Mouse (Mus musculus): Measurements from ENCODE around the gene Enho. TPM values are rescaled to one million over a fixed set of nuclear protein-coding genes. Genes with fewer than 3 reads are reported as not detected.

Enho gene
- polyA plus RNA-seq, 1 experiment from 2014 or later, result 50.6 TPM

- H3K27me3 ChIP-seq, result peaks cover 16% of the 10 kb centered on the region
- ATAC-seq, result peak; percentile 36; the same call in 1 of the 2 replicates
- no peak overlapping the region for H3K4me3 ChIP-seq
- peaks cover 51% of the 10 kb centered on the region for H3K4me1 ChIP-seq
- peak overlapping the region; percentile 52 for H3K9ac ChIP-seq
- H3K36me3 ChIP-seq (ENCODE audit: poor library complexity, severe bottlenecking), result no peaks in the 10 kb centered on the region
- H3K27ac ChIP-seq, result peak overlapping the region; percentile 71
- 7% methylated on average over 8 of the region's 8 CpGs for WGBS
- peak overlapping the region; percentile 4; the same call in 1 of the 2 replicates for H3K4me2 ChIP-seq
- no peaks in the 10 kb centered on the region for H3K9me3 ChIP-seq (replicated peaks)
Measured at GRCm38 (mm10) chr4:41628202-41628927, 11.8 kb downstream of the Enho start.

- no peak overlapping the region for H3K27ac ChIP-seq
- 91% methylated on average over 14 of the region's 14 CpGs for WGBS
- no peaks in the 10 kb centered on the region for H3K9me3 ChIP-seq (replicated peaks)
- H3K4me2 ChIP-seq, result no peak overlapping the region
- H3K27me3 ChIP-seq, result peaks cover 10% of the 10 kb centered on the region
- no peak for ATAC-seq
- H3K36me3 ChIP-seq (ENCODE audit: poor library complexity, severe bottlenecking), result no peaks in the 10 kb centered on the region
- no peak overlapping the region for H3K4me3 ChIP-seq
- no peak overlapping the region for H3K9ac ChIP-seq
- H3K4me1 ChIP-seq, result peaks cover 24% of the 10 kb centered on the region
Measured at GRCm38 (mm10) chr4:41622071-41622470, 18.1 kb downstream of the Enho start.

- H3K27me3 ChIP-seq, result no peaks in the 10 kb centered on the region
- H3K9me3 ChIP-seq (replicated peaks), result no peaks in the 10 kb centered on the region
- no peak overlapping the region for H3K27ac ChIP-seq
- peaks cover 51% of the 10 kb centered on the region for H3K4me1 ChIP-seq
- no peaks in the 10 kb centered on the region for H3K36me3 ChIP-seq (ENCODE audit: poor library complexity, severe bottlenecking)
- H3K4me2 ChIP-seq, result no peak overlapping the region
- 0 out of 2 replicates have a peak overlapping the region, but pooled peaks have one; percentile 2 for H3K9ac ChIP-seq
- H3K4me3 ChIP-seq, result no peak overlapping the region
- WGBS, result 49% methylated on average over 12 of the region's 12 CpGs
- no peak for ATAC-seq
Measured at GRCm38 (mm10) chr4:41618916-41619746, 21.0 kb downstream of the Enho start.

- peak; percentile 56 for ATAC-seq
- H3K36me3 ChIP-seq (ENCODE audit: poor library complexity, severe bottlenecking), result no peaks in the 10 kb centered on the region
- H3K27me3 ChIP-seq, result no peaks in the 10 kb centered on the region
- H3K27ac ChIP-seq, result peak overlapping the region; percentile 59
- no peak overlapping the region for H3K4me3 ChIP-seq
- H3K9me3 ChIP-seq (replicated peaks), result no peaks in the 10 kb centered on the region
- H3K4me2 ChIP-seq, result no peak overlapping the region
- peaks cover 83% of the 10 kb centered on the region for H3K4me1 ChIP-seq
- H3K9ac ChIP-seq, result no peak overlapping the region
- WGBS, result 39% methylated on average over 9 of the region's 9 CpGs
Measured at GRCm38 (mm10) chr4:41615661-41616599, 24.2 kb downstream of the Enho start.

- no peak overlapping the region for H3K4me2 ChIP-seq
- H3K4me1 ChIP-seq, result peaks cover 93% of the 10 kb centered on the region
- no peaks in the 10 kb centered on the region for H3K36me3 ChIP-seq (ENCODE audit: poor library complexity, severe bottlenecking)
- no peak for ATAC-seq
- WGBS, result 6% methylated on average over 7 of the region's 7 CpGs
- no peak overlapping the region for H3K27ac ChIP-seq
- H3K9ac ChIP-seq, result no peak overlapping the region
- H3K27me3 ChIP-seq, result 0 out of 2 replicates have a peak, but pooled peaks cover under 1% of the 10 kb centered on the region
- H3K9me3 ChIP-seq (replicated peaks), result no peaks in the 10 kb centered on the region
- H3K4me3 ChIP-seq, result no peak overlapping the region
Measured at GRCm38 (mm10) chr4:41614156-41614555, 26.0 kb downstream of the Enho start.

GRCm38 (mm10) chr4:41612166-41612565 is 28.0 kb downstream of the Enho start:
- H3K4me1 ChIP-seq, result peaks cover 78% of the 10 kb centered on the region
- peak overlapping the region; percentile 90 for H3K27ac ChIP-seq
- peak; percentile 87 for ATAC-seq
- 3% methylated on average over 8 of the region's 8 CpGs for WGBS
- H3K36me3 ChIP-seq (ENCODE audit: poor library complexity, severe bottlenecking), result no peaks in the 10 kb centered on the region
- H3K4me3 ChIP-seq, result no peak overlapping the region
- no peaks in the 10 kb centered on the region for H3K9me3 ChIP-seq (replicated peaks)
- H3K27me3 ChIP-seq, result peaks cover 9% of the 10 kb centered on the region; the same call in 1 of the 2 replicates
- no peak overlapping the region for H3K4me2 ChIP-seq
- no peak overlapping the region for H3K9ac ChIP-seq

GRCm38 (mm10) chr4:41610594-41610980 is 29.5 kb downstream of the Enho start:
- Histone ChIP-seq H3K27ac (peak overlapping the region; percentile 26; the same call in 1 of the 2 replicates), H3K9ac (no peak overlapping the region), H3K4me2 (no peak overlapping the region), H3K4me1 (peaks cover 66% of the 10 kb centered on the region), H3K27me3 (peaks cover 9% of the 10 kb centered on the region; the same call in 1 of the 2 replicates), H3K36me3 (ENCODE audit: poor library complexity, severe bottlenecking) (no peaks in the 10 kb centered on the region), H3K9me3 (replicated peaks) (no peaks in the 10 kb centered on the region), H3K4me3 (no peak overlapping the region)
- 26% methylated on average over 6 of the region's 6 CpGs for WGBS
- no peak for ATAC-seq

- no peak overlapping the region for H3K9ac ChIP-seq
- H3K9me3 ChIP-seq (replicated peaks), result no peaks in the 10 kb centered on the region
- no peaks in the 10 kb centered on the region for H3K36me3 ChIP-seq (ENCODE audit: poor library complexity, severe bottlenecking)
- WGBS, result 60% methylated on average over 10 of the region's 10 CpGs
- H3K4me1 ChIP-seq, result peaks cover 66% of the 10 kb centered on the region
- H3K4me2 ChIP-seq, result no peak overlapping the region
- H3K27me3 ChIP-seq, result peaks cover 9% of the 10 kb centered on the region; the same call in 1 of the 2 replicates
- peak overlapping the region; percentile 48 for H3K27ac ChIP-seq
- H3K4me3 ChIP-seq, result no peak overlapping the region
- ATAC-seq, result no peak
Measured at GRCm38 (mm10) chr4:41609681-41610593, 30.2 kb downstream of the Enho start.

GRCm38 (mm10) chr4:41606784-41607183 is 33.3 kb downstream of the Enho start:
- Histone ChIP-seq H3K4me3 (no peak overlapping the region), H3K4me2 (no peak overlapping the region), H3K4me1 (peaks cover 44% of the 10 kb centered on the region), H3K36me3 (ENCODE audit: poor library complexity, severe bottlenecking) (no peaks in the 10 kb centered on the region), H3K9ac (no peak overlapping the region), H3K27ac (no peak overlapping the region), H3K27me3 (peaks cover 19% of the 10 kb centered on the region; the same call in 1 of the 2 replicates), H3K9me3 (replicated peaks) (no peaks in the 10 kb centered on the region)
- no peak for ATAC-seq
- 44% methylated on average over 4 of the region's 4 CpGs for WGBS

GRCm38 (mm10) chr4:41604476-41605396 is 35.4 kb downstream of the Enho start:
- Histone ChIP-seq H3K36me3 (ENCODE audit: poor library complexity, severe bottlenecking) (no peaks in the 10 kb centered on the region), H3K4me1 (peaks cover 23% of the 10 kb centered on the region), H3K4me2 (no peak overlapping the region), H3K9ac (0 out of 2 replicates have a peak overlapping the region, but pooled peaks have one; percentile 10), H3K4me3 (no peak overlapping the region), H3K27me3 (peaks cover 19% of the 10 kb centered on the region; the same call in 1 of the 2 replicates), H3K9me3 (replicated peaks) (no peaks in the 10 kb centered on the region), H3K27ac (no peak overlapping the region)
- peak; percentile 68 for ATAC-seq
- 31% methylated on average over 8 of the region's 8 CpGs for WGBS
